Mouse (Mus musculus): Measurements from ENCODE around the gene Saysd1. TPM values are rescaled to one million over a fixed set of nuclear protein-coding genes. Genes with fewer than 3 reads are reported as not detected.

Saysd1 gene
- polyA plus RNA-seq, 1 experiment from 2014 or later = 3.8 TPM

- Histone ChIP-seq H3K36me3 (replicated peaks) (no peaks in the 10 kb centered on the region), H3K4me3 (replicated peaks) (no peak overlapping the region), H3K4me1 (replicated peaks) (peaks cover 71% of the 10 kb centered on the region), H3K27me3 (no peaks in the 10 kb centered on the region), H3K9me3 (replicated peaks) (no peaks in the 10 kb centered on the region), H3K9ac (no peak overlapping the region), H3K27ac (replicated peaks) (no peak overlapping the region), H3K4me2 (no peak overlapping the region)
- ATAC-seq (ENCODE audit: insufficient read depth) = no peak
- 67% methylated on average over 4 of the region's 4 CpGs for WGBS (ENCODE audit: insufficient replicate concordance)
These were observed 37.4 kb upstream of the Saysd1 start for GRCm38 (mm10) chr14:20175705-20176104.

- no peak overlapping the region for H3K4me3 ChIP-seq (replicated peaks)
- no peak overlapping the region for H3K27ac ChIP-seq (replicated peaks)
- no peak overlapping the region for H3K4me2 ChIP-seq
- no peak for ATAC-seq (ENCODE audit: insufficient read depth)
- 0 out of 2 replicates have a peak, but pooled peaks cover 3% of the 10 kb centered on the region for H3K36me3 ChIP-seq (replicated peaks)
- peaks cover 65% of the 10 kb centered on the region for H3K4me1 ChIP-seq (replicated peaks)
- 74% methylated on average over 7 of the region's 7 CpGs for WGBS (ENCODE audit: insufficient replicate concordance)
- no peak overlapping the region for H3K9ac ChIP-seq
- no peaks in the 10 kb centered on the region for H3K27me3 ChIP-seq
- H3K9me3 ChIP-seq (replicated peaks) = no peaks in the 10 kb centered on the region
These were observed 36.8 kb upstream of the Saysd1 start for GRCm38 (mm10) chr14:20175114-20175513.

GRCm38 (mm10) chr14:20174696-20175095 lies 36.4 kb upstream of the Saysd1 start:
- Histone ChIP-seq H3K9ac (no peak overlapping the region), H3K4me3 (replicated peaks) (no peak overlapping the region), H3K27me3 (no peaks in the 10 kb centered on the region), H3K9me3 (replicated peaks) (no peaks in the 10 kb centered on the region), H3K4me2 (no peak overlapping the region), H3K36me3 (replicated peaks) (0 out of 2 replicates have a peak, but pooled peaks cover 3% of the 10 kb centered on the region), H3K27ac (replicated peaks) (no peak overlapping the region), H3K4me1 (replicated peaks) (peaks cover 61% of the 10 kb centered on the region)
- ATAC-seq (ENCODE audit: insufficient read depth) = no peak
- 56% methylated on average over 6 of the region's 6 CpGs for WGBS (ENCODE audit: insufficient replicate concordance)

GRCm38 (mm10) chr14:20173873-20174490 lies 35.6 kb upstream of the Saysd1 start:
- no peaks in the 10 kb centered on the region for H3K9me3 ChIP-seq (replicated peaks)
- peaks cover 57% of the 10 kb centered on the region for H3K4me1 ChIP-seq (replicated peaks)
- H3K4me3 ChIP-seq (replicated peaks) = no peak overlapping the region
- 0 out of 2 replicates have a peak, but pooled peaks cover 3% of the 10 kb centered on the region for H3K36me3 ChIP-seq (replicated peaks)
- no peak overlapping the region for H3K27ac ChIP-seq (replicated peaks)
- no peak overlapping the region for H3K4me2 ChIP-seq
- H3K27me3 ChIP-seq = no peaks in the 10 kb centered on the region
- ATAC-seq (ENCODE audit: insufficient read depth) = no peak
- H3K9ac ChIP-seq = no peak overlapping the region
- 58% methylated on average over 14 of the region's 14 CpGs for WGBS (ENCODE audit: insufficient replicate concordance)

GRCm38 (mm10) chr14:20172924-20173323 lies 34.6 kb upstream of the Saysd1 start:
- Histone ChIP-seq H3K9me3 (replicated peaks) (no peaks in the 10 kb centered on the region), H3K27ac (replicated peaks) (no peak overlapping the region), H3K4me3 (replicated peaks) (no peak overlapping the region), H3K9ac (no peak overlapping the region), H3K4me2 (peak overlapping the region; percentile 33), H3K36me3 (replicated peaks) (0 out of 2 replicates have a peak, but pooled peaks cover 3% of the 10 kb centered on the region), H3K27me3 (no peaks in the 10 kb centered on the region), H3K4me1 (replicated peaks) (peaks cover 56% of the 10 kb centered on the region)
- ATAC-seq (ENCODE audit: insufficient read depth) = no peak
- 13% methylated on average over 4 of the region's 4 CpGs for WGBS (ENCODE audit: insufficient replicate concordance)

- Histone ChIP-seq H3K27ac (replicated peaks) (no peak overlapping the region), H3K4me1 (replicated peaks) (peaks cover 55% of the 10 kb centered on the region), H3K4me3 (replicated peaks) (no peak overlapping the region), H3K36me3 (replicated peaks) (0 out of 2 replicates have a peak, but pooled peaks cover 3% of the 10 kb centered on the region), H3K4me2 (no peak overlapping the region), H3K27me3 (no peaks in the 10 kb centered on the region), H3K9ac (no peak overlapping the region), H3K9me3 (replicated peaks) (no peaks in the 10 kb centered on the region)
- 24% methylated on average over 5 of the region's 5 CpGs for WGBS (ENCODE audit: insufficient replicate concordance)
- ATAC-seq (ENCODE audit: insufficient read depth) = no peak
These were observed 34.2 kb upstream of the Saysd1 start for GRCm38 (mm10) chr14:20172509-20172908.

- peaks cover 57% of the 10 kb centered on the region for H3K4me1 ChIP-seq (replicated peaks)
- no peaks in the 10 kb centered on the region for H3K27me3 ChIP-seq
- no peak overlapping the region for H3K9ac ChIP-seq
- no peak for ATAC-seq (ENCODE audit: insufficient read depth)
- H3K4me3 ChIP-seq (replicated peaks) = no peak overlapping the region
- no peak overlapping the region for H3K4me2 ChIP-seq
- 61% methylated on average over 3 of the region's 3 CpGs for whole genome bisulfite sequencing (ENCODE audit: insufficient replicate concordance)
- no peak overlapping the region for H3K27ac ChIP-seq (replicated peaks)
- H3K9me3 ChIP-seq (replicated peaks) = no peaks in the 10 kb centered on the region
- H3K36me3 ChIP-seq (replicated peaks) = 0 out of 2 replicates have a peak, but pooled peaks cover 3% of the 10 kb centered on the region
These were observed 33.5 kb upstream of the Saysd1 start for GRCm38 (mm10) chr14:20171840-20172239.

GRCm38 (mm10) chr14:20169251-20169650 lies 30.9 kb upstream of the Saysd1 start:
- H3K4me3 ChIP-seq (replicated peaks) = no peak overlapping the region
- H3K36me3 ChIP-seq (replicated peaks) = 0 out of 2 replicates have a peak, but pooled peaks cover 3% of the 10 kb centered on the region
- H3K9me3 ChIP-seq (replicated peaks) = no peaks in the 10 kb centered on the region
- ATAC-seq (ENCODE audit: insufficient read depth) = no peak
- no peak overlapping the region for H3K4me2 ChIP-seq
- H3K9ac ChIP-seq = no peak overlapping the region
- no peak overlapping the region for H3K27ac ChIP-seq (replicated peaks)
- no peaks in the 10 kb centered on the region for H3K27me3 ChIP-seq
- H3K4me1 ChIP-seq (replicated peaks) = peaks cover 72% of the 10 kb centered on the region
- WGBS (ENCODE audit: insufficient replicate concordance) = 64% methylated on average over 4 of the region's 4 CpGs

- H3K27me3 ChIP-seq = no peaks in the 10 kb centered on the region
- H3K4me1 ChIP-seq (replicated peaks) = peaks cover 71% of the 10 kb centered on the region
- no peak overlapping the region for H3K4me2 ChIP-seq
- no peak overlapping the region for H3K27ac ChIP-seq (replicated peaks)
- 27% methylated on average over 1 of the region's 1 CpGs for WGBS (ENCODE audit: insufficient replicate concordance)
- ATAC-seq (ENCODE audit: insufficient read depth) = no peak
- no peak overlapping the region for H3K4me3 ChIP-seq (replicated peaks)
- no peak overlapping the region for H3K9ac ChIP-seq
- no peaks in the 10 kb centered on the region for H3K9me3 ChIP-seq (replicated peaks)
- 0 out of 2 replicates have a peak, but pooled peaks cover 3% of the 10 kb centered on the region for H3K36me3 ChIP-seq (replicated peaks)
These were observed 30.1 kb upstream of the Saysd1 start for GRCm38 (mm10) chr14:20168478-20168877.

- Histone ChIP-seq H3K9me3 (replicated peaks) (no peaks in the 10 kb centered on the region), H3K9ac (no peak overlapping the region), H3K27ac (replicated peaks) (no peak overlapping the region), H3K4me2 (no peak overlapping the region), H3K36me3 (replicated peaks) (0 out of 2 replicates have a peak, but pooled peaks cover 3% of the 10 kb centered on the region), H3K27me3 (no peaks in the 10 kb centered on the region), H3K4me1 (replicated peaks) (peaks cover 71% of the 10 kb centered on the region), H3K4me3 (replicated peaks) (no peak overlapping the region)
- ATAC-seq (ENCODE audit: insufficient read depth) = no peak
- 76% methylated on average over 2 of the region's 2 CpGs for WGBS (ENCODE audit: insufficient replicate concordance)
These were observed 29.7 kb upstream of the Saysd1 start for GRCm38 (mm10) chr14:20168054-20168453.

- ATAC-seq (ENCODE audit: insufficient read depth) = peak; percentile 39
- Histone ChIP-seq H3K9me3 (replicated peaks) (no peaks in the 10 kb centered on the region), H3K27ac (replicated peaks) (no peak overlapping the region; the same call in 1 of the 2 replicates), H3K36me3 (replicated peaks) (0 out of 2 replicates have a peak, but pooled peaks cover 1% of the 10 kb centered on the region), H3K4me2 (0 out of 2 replicates have a peak overlapping the region, but pooled peaks have one; percentile 18), H3K27me3 (no peaks in the 10 kb centered on the region), H3K9ac (no peak overlapping the region), H3K4me3 (replicated peaks) (no peak overlapping the region), H3K4me1 (replicated peaks) (peaks cover 73% of the 10 kb centered on the region)
- WGBS (ENCODE audit: insufficient replicate concordance) = 72% methylated on average over 1 of the region's 1 CpGs
These were observed 27.1 kb upstream of the Saysd1 start for GRCm38 (mm10) chr14:20165413-20165812.

All from liver, embryonic 15.5 days (tissue).